Mouse (Mus musculus): ENCODE data around the gene Ces3a.
"Not testable (repeated sequence)": the region's sequence is repeated elsewhere in the genome, so short reads cannot be mapped to it uniquely, and the experiment has no call there.

Gene Ces3a

DNA sequence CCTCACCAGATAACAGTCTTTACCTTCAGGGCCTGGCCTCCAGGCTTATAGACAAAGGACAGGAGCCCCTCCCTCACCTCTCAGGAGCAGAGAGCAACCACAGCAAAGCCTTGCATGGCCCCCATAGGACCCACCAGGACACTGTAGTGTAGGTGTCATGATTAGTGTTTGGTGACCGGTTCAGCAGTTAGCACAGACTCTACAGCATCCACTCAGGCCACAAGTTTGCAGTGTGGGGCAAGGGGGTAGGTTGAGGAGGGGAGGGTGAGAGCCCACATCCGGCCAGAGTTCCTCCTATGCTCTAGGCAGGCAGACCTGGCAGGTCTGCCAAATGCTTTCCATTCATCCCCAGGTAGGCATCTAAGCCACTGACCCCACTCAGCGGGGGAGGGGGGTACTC, 45.6 kb downstream of the Ces3a start:
- no peak for DNase-seq (ENCODE audit: low spot score in 2 of 2)

GRCm38 (mm10) chr8:105102101-105102785, 53.8 kb downstream of the Ces3a start:
- DNase-seq (ENCODE audit: low spot score in 2 of 2) = not testable (repeated sequence)

DNA sequence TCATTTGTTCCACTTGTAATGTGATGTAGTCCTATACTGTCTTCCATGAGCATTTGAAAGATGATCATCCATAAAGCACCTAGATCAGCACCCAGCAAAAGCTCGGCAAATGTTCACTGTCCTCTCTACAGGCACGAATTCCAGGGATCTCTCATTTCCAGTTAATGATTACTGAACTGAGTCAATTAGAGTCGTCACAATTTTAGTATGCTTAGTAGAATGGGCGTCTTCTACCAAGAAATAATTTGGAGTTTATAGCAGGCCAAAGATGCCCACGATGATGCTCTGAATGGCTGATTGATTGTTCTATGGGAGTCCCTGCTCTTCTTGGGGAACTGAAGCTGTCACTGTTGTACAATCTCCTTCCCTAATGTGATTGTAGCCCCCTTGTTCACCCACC, 55.3 kb downstream of the Ces3a start:
- DNase-seq (ENCODE audit: low spot score in 2 of 2) = not testable (repeated sequence)

DNA sequence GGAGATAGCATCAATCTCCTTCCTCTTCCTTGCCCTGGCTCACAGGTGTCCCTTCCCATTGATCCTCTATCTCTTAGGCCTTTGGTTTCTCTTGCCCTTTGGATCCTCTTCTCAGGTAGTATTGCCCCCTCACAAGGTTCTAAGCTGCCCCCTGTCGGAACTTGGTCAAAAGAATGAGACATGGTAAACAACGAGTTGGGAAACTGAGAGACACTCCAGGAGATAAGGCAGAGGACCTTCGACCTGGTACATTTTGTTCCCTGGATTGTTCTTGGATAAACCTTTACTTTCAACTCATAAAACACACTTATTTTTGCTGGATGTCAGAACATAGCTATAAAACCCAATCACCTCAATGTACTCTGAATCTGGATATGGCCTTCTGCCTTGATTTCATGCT, 55.8 kb downstream of the Ces3a start:
- no peak for DNase-seq (ENCODE audit: low spot score in 2 of 2)
